Mouse (Mus musculus) hematopoietic stem cell, adult 5-6 weeks (primary cell): ENCODE measurements around the gene Ccdc194. TPM values are rescaled to one million over a fixed set of nuclear protein-coding genes. Genes with fewer than 3 reads are reported as not detected.

ENCODE experiments used
- ATAC-seq, 2 experiments: fragments of 125-278 bp in 1 of 2; replicated peaks in 1 of 2; 2 replicates each; pipeline ENCODE4 v1.8.0; 2016 to 2017; ENCODE audit warnings: inconsistent platforms in 2 of 2, mild to moderate bottlenecking in 2 of 2, moderate number of reproducible peaks in 2 of 2, low read depth in 1 of 2, moderate TSS enrichment in 1 of 2; ENCODE audit not compliant: low FRiP score in 2 of 2, poor library complexity in 2 of 2, severe bottlenecking in 2 of 2, insufficient read depth in 1 of 2, low TSS enrichment in 1 of 2
- total RNA-seq: library from RNA; stranded (forward); fragments of 172-1452, 232-1000 nt; gene quantifications from 2 replicates; pipeline ENCODE4 v1.2.3, GENCODE M21; 2017

Gene Ccdc194
- total RNA-seq = not detected in 2 replicates

GRCm38 (mm10) chr8:71525226-71526050 is at the start of gene Ccdc194:
Ccdc194 (minus strand) TSS chr8:71525711.
- ATAC-seq = no peak

- ATAC-seq = no peak
Observed at GRCm38 (mm10) chr8:71575020-71575419, 49.5 kb upstream of the Ccdc194 start.

GRCm38 (mm10) chr8:71574426-71574825 is 48.9 kb upstream of the Ccdc194 start:
- no peak for ATAC-seq

GRCm38 (mm10) chr8:71572847-71573633 is 47.5 kb upstream of the Ccdc194 start:
- no peak for ATAC-seq

GRCm38 (mm10) chr8:71572077-71572476 is 46.6 kb upstream of the Ccdc194 start:
- no peak for ATAC-seq

GRCm38 (mm10) chr8:71570291-71570954 is 44.9 kb upstream of the Ccdc194 start:
- ATAC-seq = peak; percentile 77 to 89

- peak; percentile 59 to 62 for ATAC-seq
Observed at GRCm38 (mm10) chr8:71569366-71570290, 44.1 kb upstream of the Ccdc194 start.

- no peak for ATAC-seq
Observed at GRCm38 (mm10) chr8:71568941-71569340, 43.4 kb upstream of the Ccdc194 start.

- no peak for ATAC-seq
Observed at GRCm38 (mm10) chr8:71568387-71568937, 43.0 kb upstream of the Ccdc194 start, which contains the start of gene Slc27a1. Slc27a1 (plus strand) TSS chr8:71568882.

GRCm38 (mm10) chr8:71567587-71567986 is 42.1 kb upstream of the Ccdc194 start:
- no peak for ATAC-seq

- ATAC-seq = no peak
Observed at GRCm38 (mm10) chr8:71566501-71566900, 41.0 kb upstream of the Ccdc194 start, which contains the start of gene Nxnl1. Nxnl1 (minus strand) TSS chr8:71566601.

- ATAC-seq = no peak
Observed at GRCm38 (mm10) chr8:71563992-71564391, 38.5 kb upstream of the Ccdc194 start.

- ATAC-seq = peak; percentile 63 to 75
Observed at GRCm38 (mm10) chr8:71562751-71563150, 37.2 kb upstream of the Ccdc194 start.

GRCm38 (mm10) chr8:71561401-71561800 is 35.9 kb upstream of the Ccdc194 start:
- ATAC-seq = peak; percentile 56 to 60

GRCm38 (mm10) chr8:71560765-71561164 is 35.3 kb upstream of the Ccdc194 start:
- no peak for ATAC-seq

GRCm38 (mm10) chr8:71560071-71560470 is 34.6 kb upstream of the Ccdc194 start:
- ATAC-seq = no peak
